Mouse (Mus musculus): ENCODE results near the gene Kif5c. TPM values are rescaled to one million over a fixed set of nuclear protein-coding genes. Genes with fewer than 3 reads are reported as not detected.

Gene Kif5c
- total and polyA plus RNA-seq, 2 experiments from 2014 or later = 151 to 262 TPM

DNA sequence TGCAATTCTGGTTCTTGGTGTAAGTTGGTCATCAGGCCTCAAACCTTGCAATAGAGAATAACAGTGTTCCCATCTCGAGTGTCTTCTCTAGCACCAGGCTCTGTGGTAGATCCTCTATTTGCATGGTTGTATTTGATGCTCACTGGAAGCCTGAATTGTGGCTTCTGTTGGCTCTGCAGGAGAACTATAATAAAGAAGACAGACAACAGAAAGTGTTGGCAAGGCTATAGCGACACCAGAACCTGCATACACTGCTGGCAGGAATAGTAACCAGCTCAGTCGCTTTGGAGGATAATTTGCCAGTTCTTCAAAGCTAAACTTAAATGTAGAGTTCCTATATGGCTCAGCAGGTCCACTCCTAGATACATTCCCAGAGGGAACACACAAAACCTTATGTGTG, 38.6 kb downstream of the Kif5c start:
- Histone ChIP-seq H3K4me2 (ENCODE audit: low read depth, low read length) (no peak overlapping the region), H3K4me1 (ENCODE audit: insufficient read depth, low read length) (peaks cover 35% of the 10 kb centered on the region), H3K9me3 (ENCODE audit: low read length) (no peaks in the 10 kb centered on the region), H3K4me3 (ENCODE audit: low read length) (no peak overlapping the region), H3K27ac (no peak overlapping the region), H3K36me3 (ENCODE audit: insufficient read depth, low read length) (no peaks in the 10 kb centered on the region), H3K9ac (replicated peaks; ENCODE audit: low read length) (no peak overlapping the region), H3K27me3 (ENCODE audit: insufficient read depth, low read length) (no peaks in the 10 kb centered on the region)
- WGBS = 58% methylated on average over 3 of the region's 3 CpGs
- DNase-seq (ENCODE audit: low spot score) (no peak), ATAC-seq (no peak)
- TF ChIP-seq CTCF (IDR thresholded peaks at IDR 0.05; ENCODE audit: low read depth) = no peak

- Histone ChIP-seq H3K4me2 (ENCODE audit: low read depth, low read length) (no peak overlapping the region), H3K27me3 (ENCODE audit: insufficient read depth, low read length) (no peaks in the 10 kb centered on the region), H3K27ac (no peak overlapping the region), H3K4me3 (ENCODE audit: low read length) (no peak overlapping the region), H3K36me3 (ENCODE audit: insufficient read depth, low read length) (no peaks in the 10 kb centered on the region), H3K4me1 (ENCODE audit: insufficient read depth, low read length) (peaks cover 35% of the 10 kb centered on the region), H3K9ac (replicated peaks; ENCODE audit: low read length) (no peak overlapping the region), H3K9me3 (ENCODE audit: low read length) (no peaks in the 10 kb centered on the region)
- no peak for TF ChIP-seq CTCF (IDR thresholded peaks at IDR 0.05; ENCODE audit: low read depth)
- DNase-seq (ENCODE audit: low spot score) = no peak
- 51% methylated on average over 4 of the region's 4 CpGs for WGBS
- ATAC-seq = no peak
These were observed 39.9 kb downstream of the Kif5c start for GRCm38 (mm10) chr2:49658988-49659387.

GRCm38 (mm10) chr2:49659964-49660363, 40.9 kb downstream of the Kif5c start:
- Histone ChIP-seq H3K27ac (no peak overlapping the region), H3K4me2 (ENCODE audit: low read depth, low read length) (no peak overlapping the region), H3K9me3 (ENCODE audit: low read length) (no peaks in the 10 kb centered on the region), H3K9ac (replicated peaks; ENCODE audit: low read length) (no peak overlapping the region), H3K36me3 (ENCODE audit: insufficient read depth, low read length) (no peaks in the 10 kb centered on the region), H3K4me1 (ENCODE audit: insufficient read depth, low read length) (peaks cover 34% of the 10 kb centered on the region), H3K4me3 (ENCODE audit: low read length) (no peak overlapping the region), H3K27me3 (ENCODE audit: insufficient read depth, low read length) (no peaks in the 10 kb centered on the region)
- WGBS = 36% methylated on average over 8 of the region's 8 CpGs
- no peak for TF ChIP-seq CTCF (IDR thresholded peaks at IDR 0.05; ENCODE audit: low read depth)
- DNase-seq (ENCODE audit: low spot score) = no peak
- no peak for ATAC-seq

GRCm38 (mm10) chr2:49660375-49660923, 41.4 kb downstream of the Kif5c start:
- Histone ChIP-seq H3K27ac (no peak overlapping the region), H3K4me1 (ENCODE audit: insufficient read depth, low read length) (peaks cover 30% of the 10 kb centered on the region)
- WGBS = 72% methylated on average over 12 of the region's 12 CpGs

DNA sequence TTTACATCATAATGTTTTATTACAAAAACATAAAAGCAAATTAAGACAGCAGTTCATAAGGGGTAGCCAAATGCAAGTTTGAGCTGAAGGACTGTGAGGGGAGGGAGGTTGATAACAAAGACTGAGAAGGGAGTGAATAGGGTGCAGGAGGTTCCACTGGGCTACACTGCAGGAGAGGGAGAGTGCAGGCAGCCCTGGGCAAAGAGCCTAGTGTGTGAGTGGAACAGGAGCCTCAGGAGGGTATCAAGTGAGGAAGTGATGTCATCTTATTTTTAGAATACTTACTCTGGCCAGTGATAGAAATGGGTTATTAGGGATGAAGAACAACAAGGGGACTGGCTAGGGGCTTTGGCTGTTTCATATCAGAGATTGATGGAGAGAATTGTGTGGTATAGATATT, 42.2 kb downstream of the Kif5c start:
- H3K4me3 ChIP-seq (ENCODE audit: low read length) = no peak overlapping the region
- H3K4me1 ChIP-seq (ENCODE audit: insufficient read depth, low read length) = peaks cover 22% of the 10 kb centered on the region; the same call in 1 of the 2 replicates
- no peaks in the 10 kb centered on the region for H3K9me3 ChIP-seq (ENCODE audit: low read length)
- ATAC-seq (no peak), DNase-seq (ENCODE audit: low spot score) (no peak)
- no peak overlapping the region for H3K27ac ChIP-seq
- no peaks in the 10 kb centered on the region for H3K27me3 ChIP-seq (ENCODE audit: insufficient read depth, low read length)
- H3K36me3 ChIP-seq (ENCODE audit: insufficient read depth, low read length) = no peaks in the 10 kb centered on the region
- no peak overlapping the region for H3K9ac ChIP-seq (replicated peaks; ENCODE audit: low read length)
- H3K4me2 ChIP-seq (ENCODE audit: low read depth, low read length) = no peak overlapping the region
- TF ChIP-seq CTCF (IDR thresholded peaks at IDR 0.05; ENCODE audit: low read depth) = no peak

More at GRCm38 (mm10) chr2:49660375-49660923, 41.4 kb downstream of the Kif5c start:
- Histone ChIP-seq H3K9ac (replicated peaks; ENCODE audit: low read length) (no peak overlapping the region), H3K4me2 (ENCODE audit: low read depth, low read length) (no peak overlapping the region), H3K9me3 (ENCODE audit: low read length) (no peaks in the 10 kb centered on the region), H3K36me3 (ENCODE audit: insufficient read depth, low read length) (no peaks in the 10 kb centered on the region), H3K4me3 (ENCODE audit: low read length) (no peak overlapping the region), H3K27me3 (ENCODE audit: insufficient read depth, low read length) (no peaks in the 10 kb centered on the region)
- DNase-seq (ENCODE audit: low spot score) (no peak), ATAC-seq (no peak)
- TF ChIP-seq CTCF (IDR thresholded peaks at IDR 0.05; ENCODE audit: low read depth) = no peak

DNA sequence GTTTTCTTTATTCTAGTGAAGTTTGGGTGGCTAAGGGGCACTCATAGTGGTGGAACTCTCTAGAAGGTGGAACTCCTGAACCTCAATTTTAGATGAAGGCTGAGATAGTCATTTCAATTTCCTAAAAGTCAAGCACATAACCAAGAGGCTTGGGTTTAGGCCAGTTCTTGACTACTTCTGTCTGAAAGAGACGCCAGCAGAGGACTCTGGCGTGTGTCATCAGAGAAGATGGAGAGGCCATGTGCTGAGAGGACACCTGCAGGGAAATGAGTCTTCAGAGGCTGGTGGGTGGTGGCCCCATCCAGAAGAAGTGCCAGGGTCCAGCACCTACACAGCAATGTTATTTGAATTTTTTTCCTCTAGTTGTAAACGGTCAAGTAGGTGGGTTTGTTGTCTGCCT, 42.8 kb downstream of the Kif5c start:
- Histone ChIP-seq H3K9me3 (ENCODE audit: low read length) (no peaks in the 10 kb centered on the region), H3K4me2 (ENCODE audit: low read depth, low read length) (no peak overlapping the region), H3K4me3 (ENCODE audit: low read length) (no peak overlapping the region), H3K27ac (no peak overlapping the region), H3K36me3 (ENCODE audit: insufficient read depth, low read length) (no peaks in the 10 kb centered on the region), H3K4me1 (ENCODE audit: insufficient read depth, low read length) (peaks cover 18% of the 10 kb centered on the region; the same call in 1 of the 2 replicates), H3K27me3 (ENCODE audit: insufficient read depth, low read length) (no peaks in the 10 kb centered on the region), H3K9ac (replicated peaks; ENCODE audit: low read length) (no peak overlapping the region)
- no peak for ATAC-seq
- 80% methylated on average over 3 of the region's 3 CpGs for WGBS
- DNase-seq (ENCODE audit: low spot score) = no peak
- no peak for TF ChIP-seq CTCF (IDR thresholded peaks at IDR 0.05; ENCODE audit: low read depth)

DNA sequence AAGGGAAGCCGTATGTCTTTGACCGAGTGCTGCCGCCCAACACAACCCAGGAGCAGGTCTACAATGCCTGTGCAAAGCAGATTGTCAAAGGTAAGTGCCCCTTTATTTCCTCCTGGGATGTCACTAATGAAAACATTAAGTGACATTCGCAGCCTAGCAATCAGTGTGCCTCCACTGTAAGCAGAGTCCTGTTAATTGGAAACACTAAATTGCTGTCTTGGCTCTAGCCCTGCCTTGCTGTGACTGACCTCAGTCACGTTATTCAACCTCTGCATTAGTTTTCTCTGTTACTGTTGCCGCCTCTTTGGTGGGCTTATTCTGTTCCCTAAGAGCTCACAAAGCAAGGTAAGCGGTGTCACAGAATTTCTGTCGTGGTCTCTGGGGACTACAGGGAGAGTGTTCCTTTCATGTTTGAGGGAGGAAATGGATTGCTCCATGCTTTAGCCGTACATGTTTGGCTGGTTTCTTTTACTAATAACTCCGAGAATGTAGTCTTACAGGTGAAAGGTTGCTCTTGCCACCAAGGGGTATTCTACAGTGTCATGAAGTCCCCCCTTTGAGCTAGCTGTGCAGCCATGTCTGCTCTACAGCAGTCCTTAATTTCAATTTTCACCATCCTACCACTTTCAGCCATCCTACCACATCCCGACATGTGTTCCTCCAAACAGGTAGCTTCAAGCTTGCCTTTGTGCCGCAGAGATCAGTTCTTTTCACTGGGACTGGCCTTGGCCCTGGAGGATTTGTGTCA, 52.8 kb downstream of the Kif5c start:
- ATAC-seq = peak; percentile 36; the same call in 1 of the 2 replicates
- Histone ChIP-seq H3K4me1 (ENCODE audit: insufficient read depth, low read length) (peaks cover 16% of the 10 kb centered on the region), H3K9ac (replicated peaks; ENCODE audit: low read length) (no peak overlapping the region), H3K4me2 (ENCODE audit: low read depth, low read length) (no peak overlapping the region), H3K4me3 (ENCODE audit: low read length) (no peak overlapping the region), H3K27ac (peak overlapping the region; percentile 65), H3K36me3 (ENCODE audit: insufficient read depth, low read length) (no peaks in the 10 kb centered on the region), H3K9me3 (ENCODE audit: low read length) (no peaks in the 10 kb centered on the region), H3K27me3 (ENCODE audit: insufficient read depth, low read length) (no peaks in the 10 kb centered on the region)
- no peak for TF ChIP-seq CTCF (IDR thresholded peaks at IDR 0.05; ENCODE audit: low read depth)
- no peak for DNase-seq (ENCODE audit: low spot score)
- whole genome bisulfite sequencing = 52% methylated on average over 12 of the region's 12 CpGs

Measured in hindbrain, postnatal 0 days (tissue).